Mouse (Mus musculus) olfactory bulb, adult 2 months (tissue): ENCODE results near the gene Nacad.

Experiments used
- CTCF ChIP-seq: fragments of 200-500 bp; IDR thresholded peaks from 2 replicates; pipeline ENCODE4 v1.5.1; 2012; ENCODE audit warnings: low read depth, mild to moderate bottlenecking, low read length, moderate library complexity; ENCODE audit not compliant: insufficient read depth
- POLR2A ChIP-seq: fragments of 200-500 bp; IDR thresholded peaks from 2 replicates; pipeline ENCODE4 v1.6.1; 2012; ENCODE audit warnings: mild to moderate bottlenecking, low read depth, low read length, moderate library complexity; ENCODE audit not compliant: insufficient read depth

DNA sequence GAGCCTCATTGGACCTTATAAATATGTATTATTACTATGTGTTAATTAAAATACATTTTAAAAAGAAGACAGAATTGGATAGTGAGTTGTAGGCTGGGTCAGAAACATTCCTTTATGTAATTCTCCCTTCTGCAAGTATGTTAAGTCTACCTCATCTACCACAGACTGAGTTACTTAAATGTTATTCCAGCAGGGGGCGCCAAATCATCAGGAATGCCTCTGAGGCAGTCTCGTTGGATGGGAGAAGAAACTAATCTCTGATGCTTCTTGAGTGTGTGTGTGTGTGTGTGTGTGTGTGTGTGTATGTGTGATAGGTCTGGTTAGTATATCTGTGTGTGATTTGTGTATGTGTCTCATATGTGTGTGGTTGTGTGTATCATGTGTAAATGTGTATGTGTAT, 49.0 kb upstream of the Nacad start:
- TF ChIP-seq CTCF = no peak
- no peak for TF ChIP-seq POLR2A
